Mouse (Mus musculus) E14TG2a.4 (cell line): Measurements from ENCODE around the gene Spats1.

Experiments
- H3K27me3 ChIP-seq: 2 replicates; pipeline ENCODE4 v1.6.1; 2014; ENCODE audit warnings: low read length, control low read depth; ENCODE audit not compliant: insufficient read depth
- H3K36me3 ChIP-seq: 2 replicates; pipeline ENCODE4 v1.6.1; 2014; ENCODE audit warnings: low read length, control low read depth; ENCODE audit not compliant: insufficient read depth
- H3K4me1 ChIP-seq: replicated peaks from 2 replicates; pipeline ENCODE4 v1.6.1; 2014; ENCODE audit warnings: low read depth, low read length, control low read depth
- H3K4me3 ChIP-seq: replicated peaks from 2 replicates; pipeline ENCODE4 v1.5.1; 2014; ENCODE audit warnings: mild to moderate bottlenecking, low read length
- H3K9me3 ChIP-seq: 2 replicates; pipeline ENCODE4 v1.6.1; 2014; ENCODE audit warnings: low read length, control low read depth
- CTCF ChIP-seq: conservative IDR thresholded peaks from 2 replicates; pipeline ENCODE4 v1.5.1; 2014; ENCODE audit warnings: low read length
- NANOG ChIP-seq: IDR thresholded peaks from 2 replicates; pipeline ENCODE4 v1.6.1; 2014; ENCODE audit warnings: borderline replicate concordance, low read length, mixed read lengths

Spats1 gene

DNA sequence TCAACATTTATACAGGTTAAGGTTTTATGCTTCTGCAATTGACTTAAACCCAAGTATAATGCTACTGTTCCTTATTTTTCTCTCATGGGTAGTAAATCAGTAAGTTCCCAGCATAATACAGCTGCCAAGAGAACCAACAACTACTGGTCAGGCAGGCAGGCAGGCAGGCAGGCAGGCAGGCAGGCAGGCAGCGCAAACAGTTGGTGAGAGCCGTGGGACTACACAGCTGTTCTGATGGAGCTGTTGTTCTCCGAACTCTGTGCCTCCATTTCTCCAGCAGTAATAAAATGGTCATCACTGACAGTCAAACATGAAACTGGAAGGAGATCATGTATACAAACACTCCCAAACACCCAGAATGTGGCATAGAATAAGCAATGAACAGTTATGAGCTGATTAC, 81.5 kb downstream of the Spats1 start:
- no peaks in the 10 kb centered on the region for H3K9me3 ChIP-seq
- peaks cover 89% of the 10 kb centered on the region for H3K36me3 ChIP-seq
- peaks cover 37% of the 10 kb centered on the region for H3K4me1 ChIP-seq
- TF ChIP-seq NANOG, result no peak
- no peak for TF ChIP-seq CTCF
- H3K27me3 ChIP-seq, result no peaks in the 10 kb centered on the region
- no peak overlapping the region for H3K4me3 ChIP-seq
